Mouse (Mus musculus) lung, postnatal 0 days (tissue): ENCODE data around the gene Srsf3. TPM values are rescaled to one million over a fixed set of nuclear protein-coding genes. Genes with fewer than 3 reads are reported as not detected.

Experiments used
- ATAC-seq: fragments of 200-750 bp; cut with Nextera tagmentation; 2 replicates; pipeline ENCODE4 v1.8.0; 2017; ENCODE audit warnings: moderate library complexity
- DNase-seq: peaks from one replicate; pipeline ENCODE4 v3.0.0-alpha.2; 2016; ENCODE audit warnings: low spot score
- H3K27ac ChIP-seq: fragments of 300-500 bp; sonication (generic); 2 replicates; pipeline ENCODE4 v1.5.1; 2014; ENCODE audit warnings: antibody characterized with exemption, mild to moderate bottlenecking, low read length, mixed read lengths
- H3K27me3 ChIP-seq: fragments of 300-500 bp; sonication (generic); replicated peaks from 2 replicates; pipeline ENCODE4 v1.6.1; 2014; ENCODE audit warnings: low read length, mixed read lengths; ENCODE audit not compliant: insufficient read depth
- H3K36me3 ChIP-seq: fragments of 300-500 bp; sonication (generic); 2 replicates; pipeline ENCODE4 v1.6.1; 2014; ENCODE audit warnings: low read length, mixed read lengths; ENCODE audit not compliant: insufficient read depth
- H3K4me1 ChIP-seq: fragments of 300-500 bp; sonication (generic); 2 replicates; pipeline ENCODE4 v1.6.1; 2014; ENCODE audit warnings: antibody characterized with exemption, low read depth, low read length, mixed read lengths; ENCODE audit not compliant: insufficient read depth
- H3K4me2 ChIP-seq: fragments of 300-500 bp; sonication (generic); replicated peaks from 2 replicates; pipeline ENCODE4 v1.6.1; 2014; ENCODE audit warnings: low read depth, mild to moderate bottlenecking, low read length, moderate library complexity, mixed read lengths
- H3K4me3 ChIP-seq: fragments of 300-500 bp; sonication (generic); 2 replicates; pipeline ENCODE4 v1.5.1; 2014; ENCODE audit warnings: low read depth, low read length
- H3K9ac ChIP-seq: fragments of 300-500 bp; sonication (generic); replicated peaks from 2 replicates; pipeline ENCODE4 v1.6.1; 2014; ENCODE audit warnings: low read depth, mild to moderate bottlenecking
- H3K9me3 ChIP-seq: fragments of 300-500 bp; sonication (generic); 2 replicates; pipeline ENCODE4 v1.6.1; 2016; ENCODE audit warnings: low read length, mixed read lengths
- CTCF ChIP-seq: IDR thresholded peaks from 2 replicates; pipeline ENCODE4 v1.5.1; 2016; ENCODE audit warnings: antibody characterized with exemption, mild to moderate bottlenecking
- EP300 ChIP-seq: IDR thresholded peaks from 2 replicates; pipeline ENCODE4 v1.6.1; 2016; ENCODE audit warnings: antibody characterized with exemption, mild to moderate bottlenecking, control low read depth
- WGBS: fragments of 180-500 bp; shearing (Covaris S2); extraction: QIAGEN DNeasy Blood & Tissue Kit; methylation state at CpG from one replicate; pipeline ENCODE4 v1.1.7; 2014; 5-methylcytosine and 5-hydroxymethylcytosine counted together
- polyA plus RNA-seq: library from polyadenylated mRNA; unstranded; fragments of >200 nt; fragmentation: Nextera tagmentation; extraction: Ambion mirVana; gene quantifications from 2 replicates; pipeline ENCODE4 v1.2.1, GENCODE M21; 2015

Gene Srsf3
- polyA plus RNA-seq, 1 experiment from 2014 or later, result 229 TPM

GRCm38 (mm10) chr17:29067847-29068246 lies 35.4 kb downstream of the Srsf3 start:
- H3K36me3 ChIP-seq, result no peaks in the 10 kb centered on the region
- no peaks in the 10 kb centered on the region for H3K27me3 ChIP-seq
- ATAC-seq (no peak), DNase-seq (no peak)
- H3K9ac ChIP-seq, result no peak overlapping the region
- WGBS, result 54% methylated on average over 5 of the region's 5 CpGs
- no peak overlapping the region for H3K27ac ChIP-seq
- no peaks in the 10 kb centered on the region for H3K9me3 ChIP-seq
- H3K4me1 ChIP-seq, result no peaks in the 10 kb centered on the region; the same call in 1 of the 2 replicates
- no peak overlapping the region for H3K4me3 ChIP-seq
- no peak for TF ChIP-seq CTCF
- no peak for TF ChIP-seq EP300
- no peak overlapping the region for H3K4me2 ChIP-seq

- ATAC-seq, result peak; percentile 74
Measured at GRCm38 (mm10) chr17:29069063-29069462, 36.6 kb downstream of the Srsf3 start.

GRCm38 (mm10) chr17:29071820-29072219 lies 39.4 kb downstream of the Srsf3 start:
- WGBS, result 71% methylated on average over 5 of the region's 5 CpGs
- TF ChIP-seq CTCF (no peak), EP300 (no peak)
- Histone ChIP-seq H3K9me3 (no peaks in the 10 kb centered on the region), H3K4me2 (no peak overlapping the region), H3K4me1 (no peaks in the 10 kb centered on the region; the same call in 1 of the 2 replicates), H3K9ac (no peak overlapping the region), H3K27me3 (no peaks in the 10 kb centered on the region), H3K27ac (no peak overlapping the region), H3K4me3 (no peak overlapping the region), H3K36me3 (no peaks in the 10 kb centered on the region)
- DNase-seq (no peak), ATAC-seq (no peak)

More at GRCm38 (mm10) chr17:29069063-29069462, 36.6 kb downstream of the Srsf3 start:
- H3K9me3 ChIP-seq, result no peaks in the 10 kb centered on the region
- no peak for TF ChIP-seq EP300
- TF ChIP-seq CTCF, result no peak
- DNase-seq, result no peak
- no peaks in the 10 kb centered on the region for H3K36me3 ChIP-seq
- H3K4me2 ChIP-seq, result no peak overlapping the region
- no peak overlapping the region for H3K4me3 ChIP-seq
- H3K27me3 ChIP-seq, result no peaks in the 10 kb centered on the region
- H3K27ac ChIP-seq, result no peak overlapping the region
- no peaks in the 10 kb centered on the region; the same call in 1 of the 2 replicates for H3K4me1 ChIP-seq
- 46% methylated on average over 10 of the region's 10 CpGs for WGBS
- no peak overlapping the region for H3K9ac ChIP-seq

- no peak for DNase-seq
- H3K4me2 ChIP-seq, result no peak overlapping the region
- H3K9ac ChIP-seq, result no peak overlapping the region
Measured at GRCm38 (mm10) chr17:29072701-29073307, 40.4 kb downstream of the Srsf3 start.

GRCm38 (mm10) chr17:29073313-29073712 lies 40.9 kb downstream of the Srsf3 start:
- H3K9ac ChIP-seq, result no peak overlapping the region
- no peaks in the 10 kb centered on the region for H3K9me3 ChIP-seq
- ATAC-seq (no peak), DNase-seq (no peak)
- 53% methylated on average over 5 of the region's 5 CpGs for WGBS
- no peak overlapping the region for H3K4me3 ChIP-seq
- TF ChIP-seq EP300 (no peak), CTCF (no peak)
- H3K27me3 ChIP-seq, result no peaks in the 10 kb centered on the region
- no peaks in the 10 kb centered on the region; the same call in 1 of the 2 replicates for H3K4me1 ChIP-seq
- no peak overlapping the region for H3K4me2 ChIP-seq
- no peaks in the 10 kb centered on the region for H3K36me3 ChIP-seq
- no peak overlapping the region for H3K27ac ChIP-seq

More at GRCm38 (mm10) chr17:29072701-29073307, 40.4 kb downstream of the Srsf3 start:
- H3K36me3 ChIP-seq, result no peaks in the 10 kb centered on the region
- WGBS, result 20% methylated on average over 11 of the region's 11 CpGs
- no peak overlapping the region for H3K27ac ChIP-seq
- H3K4me1 ChIP-seq, result no peaks in the 10 kb centered on the region; the same call in 1 of the 2 replicates
- no peaks in the 10 kb centered on the region for H3K27me3 ChIP-seq
- H3K4me3 ChIP-seq, result no peak overlapping the region
- ATAC-seq, result no peak
- TF ChIP-seq CTCF (no peak), EP300 (no peak)
- H3K9me3 ChIP-seq, result no peaks in the 10 kb centered on the region

- Histone ChIP-seq H3K27me3 (no peaks in the 10 kb centered on the region), H3K9ac (no peak overlapping the region), H3K9me3 (no peaks in the 10 kb centered on the region), H3K4me1 (peaks cover 3% of the 10 kb centered on the region; the same call in 1 of the 2 replicates), H3K4me3 (no peak overlapping the region), H3K4me2 (no peak overlapping the region), H3K27ac (no peak overlapping the region), H3K36me3 (no peaks in the 10 kb centered on the region)
- WGBS, result 69% methylated on average over 13 of the region's 13 CpGs
- no peak for ATAC-seq
- no peak for TF ChIP-seq CTCF
- no peak for TF ChIP-seq EP300
- DNase-seq, result no peak
Measured at GRCm38 (mm10) chr17:29074085-29074484, 41.7 kb downstream of the Srsf3 start.
